Comparison of ENCODE assay signal across 27 mouse cellular contexts in the genomic region with DNA sequence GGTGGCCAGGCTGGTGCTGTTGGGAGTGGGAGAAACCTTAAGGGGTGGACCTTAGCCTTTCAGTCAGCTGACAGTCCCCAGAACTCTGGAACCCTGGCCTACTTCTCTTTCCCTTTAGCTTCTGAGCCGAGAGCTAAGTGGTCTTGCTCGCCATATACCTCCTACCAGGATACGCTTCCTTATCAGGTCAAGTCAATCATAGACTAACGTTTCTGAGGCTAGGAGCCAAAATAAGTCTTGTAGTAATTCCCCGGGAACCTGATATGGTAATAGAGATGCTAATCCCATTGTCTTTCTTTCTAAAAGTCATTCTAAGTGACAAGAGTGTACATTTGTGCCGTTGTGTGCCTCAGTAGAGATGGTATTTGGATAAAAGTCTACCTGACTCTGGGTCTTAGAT.
"Had no signal": no experiment of that assay in that cellular context is flagged by ENCODE, and none has a peak within 500 bp of the region (broad histone marks: within the 10 kb centered on the region; RNA-seq: fewer than 3 reads in every experiment).

No protein-coding gene starts in this region.

- H3K4me1 ChIP-seq: forebrain, embryonic 12.5 days; forebrain, embryonic 13.5 days; forebrain, embryonic 15.5 days had no signal

- DNase-seq: cerebellum, adult 8-10 months; cerebellum, adult 9-10 months; cerebellum, adult 9-11 months; cerebellum, postnatal 10 days; cerebellum, postnatal 14 days; cerebellum, postnatal 25 days; cerebellum, postnatal 36 days; embryo, embryonic 11 days; forebrain, postnatal 0 days; gastrocnemius, adult 2 months; gastrocnemius, postnatal 10 days; gastrocnemius, postnatal 14 days; gastrocnemius, postnatal 25 days; heart, adult 11 months; heart, adult 18-20 months; heart, adult 2 months had no signal

- H3K27ac ChIP-seq: embryonic facial prominence, embryonic 10.5 days; embryonic facial prominence, embryonic 12.5 days; embryonic facial prominence, embryonic 13.5 days; embryonic facial prominence, embryonic 15.5 days; forebrain, embryonic 10.5 days; forebrain, embryonic 12.5 days; forebrain, embryonic 13.5 days; forebrain, embryonic 15.5 days; gastrocnemius, adult 2 months; heart, adult 2 months had no signal

- H3K36me3 ChIP-seq: embryonic facial prominence, embryonic 10.5 days; embryonic facial prominence, embryonic 12.5 days; embryonic facial prominence, embryonic 13.5 days; embryonic facial prominence, embryonic 15.5 days; forebrain, embryonic 10.5 days; forebrain, embryonic 12.5 days; forebrain, embryonic 15.5 days had no signal

- H3K27me3 ChIP-seq: embryonic facial prominence, embryonic 12.5 days; embryonic facial prominence, embryonic 15.5 days; forebrain, embryonic 12.5 days; forebrain, embryonic 13.5 days; forebrain, embryonic 15.5 days had no signal

- H3K4me2 ChIP-seq: embryonic facial prominence, embryonic 12.5 days; embryonic facial prominence, embryonic 13.5 days; embryonic facial prominence, embryonic 15.5 days; forebrain, embryonic 12.5 days; forebrain, embryonic 13.5 days; forebrain, embryonic 15.5 days had no signal

- H3K9ac ChIP-seq: embryonic facial prominence, embryonic 12.5 days; embryonic facial prominence, embryonic 13.5 days; embryonic facial prominence, embryonic 15.5 days; forebrain, embryonic 12.5 days; forebrain, embryonic 13.5 days; forebrain, embryonic 15.5 days; forebrain, postnatal 0 days had no signal

- ATAC-seq: forebrain, embryonic 13.5 days; forebrain, embryonic 14.5 days; forebrain, embryonic 15.5 days; forebrain, embryonic 16.5 days; forebrain, postnatal 0 days had no signal

- H3K4me3 ChIP-seq: embryonic facial prominence, embryonic 10.5 days; embryonic facial prominence, embryonic 12.5 days; embryonic facial prominence, embryonic 13.5 days; embryonic facial prominence, embryonic 15.5 days; erythroblast, embryonic 14.5 days; forebrain, embryonic 10.5 days; forebrain, embryonic 12.5 days; forebrain, embryonic 13.5 days; forebrain, embryonic 15.5 days; gastrocnemius, adult 2 months; heart, adult 2 months had no signal

- H3K9me3 ChIP-seq: embryonic facial prominence, embryonic 10.5 days; embryonic facial prominence, embryonic 12.5 days; embryonic facial prominence, embryonic 13.5 days; embryonic facial prominence, embryonic 15.5 days; forebrain, embryonic 10.5 days; forebrain, embryonic 12.5 days; forebrain, embryonic 13.5 days; forebrain, embryonic 15.5 days had no signal
